In genomic region chr6:39301484-39301883, GRCm38 (mm10) we compare ENCODE assay signal across 12 mouse cellular contexts.
A peak's percentile ranks its signal among the peaks of the same experiment; 100 is the strongest.
DNase-seq lines count a peak whose midpoint lies in the region; ATAC-seq lines count a peak whose summit lies in the region.
"Had no signal": no experiment of that assay in that cellular context is flagged by ENCODE, and none has a peak within 500 bp of the region (broad histone marks: within the 10 kb centered on the region; RNA-seq: fewer than 3 reads in every experiment).

No protein-coding gene starts in this region.

- no peak overlapping the region for H3K4me3 ChIP-seq in heart, embryonic 12.5 days
- no peak overlapping the region for H3K4me3 ChIP-seq in hindbrain, embryonic 12.5 days
- no peak overlapping the region for H3K4me3 ChIP-seq in heart, embryonic 11.5 days (ENCODE audit: low read depth, low read length)
- H3K4me3 ChIP-seq: embryonic facial prominence, embryonic 15.5 days; neural tube, embryonic 13.5 days had no signal

- no peak overlapping the region for H3K9ac ChIP-seq in heart, embryonic 12.5 days
- no peak overlapping the region for H3K9ac ChIP-seq in hindbrain, embryonic 12.5 days
- H3K9ac ChIP-seq in heart, embryonic 11.5 days (ENCODE audit: low read depth, low read length), result no peak overlapping the region
- H3K9ac ChIP-seq: embryonic facial prominence, embryonic 15.5 days; neural tube, embryonic 13.5 days had no signal

- no peak for DNase-seq in heart, adult 8-10 months (ENCODE audit: low spot score)
- peak; percentile 18 for DNase-seq in thymus, postnatal 25 days
- no peak for DNase-seq in thymus, postnatal 0 days (ENCODE audit: low spot score)
- DNase-seq in left cerebral cortex, postnatal 36 days (ENCODE audit: low spot score in 2 of 2), result no peak
- DNase-seq: cerebellum, adult 9-10 months; kidney, adult 11 months had no signal

- no peaks in the 10 kb centered on the region for H3K36me3 ChIP-seq in heart, embryonic 12.5 days
- H3K36me3 ChIP-seq in hindbrain, embryonic 12.5 days, result no peaks in the 10 kb centered on the region
- no peaks in the 10 kb centered on the region for H3K36me3 ChIP-seq in heart, embryonic 11.5 days (ENCODE audit: control insufficient read depth, insufficient read depth, low read length)
- H3K36me3 ChIP-seq: embryonic facial prominence, embryonic 15.5 days; neural tube, embryonic 13.5 days had no signal

- 0 out of 2 replicates have a peak overlapping the region, but pooled peaks have one; percentile 24 for H3K27ac ChIP-seq in heart, embryonic 12.5 days (ENCODE audit: poor library complexity, severe bottlenecking)
- H3K27ac ChIP-seq in hindbrain, embryonic 12.5 days, result no peak overlapping the region
- no peak overlapping the region for H3K27ac ChIP-seq in heart, embryonic 11.5 days (ENCODE audit: low read depth, low read length)
- H3K27ac ChIP-seq: embryonic facial prominence, embryonic 15.5 days; neural tube, embryonic 13.5 days had no signal

- no peak for ATAC-seq in heart, embryonic 12.5 days (ENCODE audit: insufficient number of reproducible peaks, low FRiP score)
- 0 out of 2 replicates have a peak, but pooled peaks have one; percentile 54 for ATAC-seq in erythroid progenitor cell, adult 5-6 weeks (replicated peaks; ENCODE audit: low FRiP score, poor library complexity, severe bottlenecking)
- ATAC-seq in hindbrain, embryonic 12.5 days (ENCODE audit: low FRiP score), result no peak
- no peak for ATAC-seq in heart, embryonic 11.5 days (replicated peaks; ENCODE audit: insufficient number of reproducible peaks, low FRiP score, low TSS enrichment)

- intact Hi-C loops in left cerebral cortex, postnatal 36 days (cut with DNase I), result no loop called here

- no peak overlapping the region for H3K4me2 ChIP-seq in heart, embryonic 12.5 days
- H3K4me2 ChIP-seq in hindbrain, embryonic 12.5 days (replicated peaks), result no peak overlapping the region
- no peak overlapping the region for H3K4me2 ChIP-seq in heart, embryonic 11.5 days
- H3K4me2 ChIP-seq: embryonic facial prominence, embryonic 15.5 days; neural tube, embryonic 13.5 days had no signal

- peaks cover 13% of the 10 kb centered on the region for H3K4me1 ChIP-seq in heart, embryonic 12.5 days (replicated peaks)
- H3K4me1 ChIP-seq in hindbrain, embryonic 12.5 days, result peaks cover 11% of the 10 kb centered on the region
- no peaks in the 10 kb centered on the region for H3K4me1 ChIP-seq in heart, embryonic 11.5 days (ENCODE audit: control insufficient read depth, insufficient read depth, low read length)

- no peaks in the 10 kb centered on the region for H3K27me3 ChIP-seq in heart, embryonic 12.5 days (replicated peaks)
- H3K27me3 ChIP-seq in hindbrain, embryonic 12.5 days, result no peaks in the 10 kb centered on the region
- no peaks in the 10 kb centered on the region for H3K27me3 ChIP-seq in heart, embryonic 11.5 days (ENCODE audit: control insufficient read depth, insufficient read depth, low read length)
- H3K27me3 ChIP-seq: embryonic facial prominence, embryonic 15.5 days; neural tube, embryonic 13.5 days had no signal

- H3K9me3 ChIP-seq in heart, embryonic 12.5 days (replicated peaks), result no peaks in the 10 kb centered on the region
- H3K9me3 ChIP-seq in hindbrain, embryonic 12.5 days (replicated peaks), result no peaks in the 10 kb centered on the region
- H3K9me3 ChIP-seq in heart, embryonic 11.5 days (replicated peaks; ENCODE audit: control insufficient read depth, low read length), result no peaks in the 10 kb centered on the region
- H3K9me3 ChIP-seq: embryonic facial prominence, embryonic 15.5 days; neural tube, embryonic 13.5 days had no signal

- WGBS in heart, embryonic 12.5 days, result 71% methylated on average over 3 of the region's 3 CpGs
- WGBS in hindbrain, embryonic 12.5 days, result 79% methylated on average over 3 of the region's 3 CpGs
- WGBS in heart, embryonic 11.5 days (ENCODE audit: insufficient replicate concordance), result 82% methylated on average over 3 of the region's 3 CpGs
